Mouse (Mus musculus) MEL (cell line): ENCODE measurements around the gene Fbxo4. TPM values are rescaled to one million over a fixed set of nuclear protein-coding genes. Genes with fewer than 3 reads are reported as not detected.

Experiments
- DNase-seq: peaks from one replicate; pipeline ENCODE4 v3.0.0; 2011; ENCODE audit warnings: low read depth, low spot score
- H3K27ac ChIP-seq: 2 replicates; pipeline ENCODE4 v1.5.1; 2012; ENCODE audit warnings: low read depth, mild to moderate bottlenecking, control low read depth, low read length, moderate library complexity; ENCODE audit not compliant: control insufficient read depth
- H3K27me3 ChIP-seq, 2 experiments: fragments of 150-350 bp in 1 of 2; sonication (generic) in 1 of 2; 2 replicates each; pipeline ENCODE4 v1.6.1; 2012; ENCODE audit warnings: low read length in 2 of 2, mild to moderate bottlenecking in 2 of 2, improper control_type of control experiment in 1 of 2, moderate library complexity in 1 of 2; ENCODE audit not compliant: insufficient read depth in 2 of 2, control insufficient read depth in 1 of 2
- H3K36me3 ChIP-seq, 2 experiments: 2 replicates each; pipeline ENCODE4 v1.6.1; 2012 to 2014; ENCODE audit warnings: low read length in 2 of 2, improper control_type of control experiment in 1 of 2, inconsistent platforms in 1 of 2, mild to moderate bottlenecking in 1 of 2; ENCODE audit not compliant: insufficient read depth in 2 of 2, control insufficient read depth in 1 of 2
- H3K4me1 ChIP-seq, 2 experiments: fragments of 150-350 bp in 1 of 2; sonication (generic) in 1 of 2; 2 replicates each; pipeline ENCODE4 v1.6.1; 2012; ENCODE audit warnings: low read length in 2 of 2, improper control_type of control experiment in 1 of 2, mild to moderate bottlenecking in 1 of 2; ENCODE audit not compliant: insufficient read depth in 2 of 2, control insufficient read depth in 1 of 2
- H3K4me3 ChIP-seq, 2 experiments: fragments of 150-350 bp in 1 of 2; sonication (generic) in 1 of 2; 2 replicates each; pipeline ENCODE4 v1.5.1; 2012; ENCODE audit warnings: low read depth in 2 of 2, low read length in 2 of 2, mild to moderate bottlenecking in 2 of 2, moderate library complexity in 2 of 2, control low read depth in 1 of 2, improper control_type of control experiment in 1 of 2; ENCODE audit not compliant: control insufficient read depth in 1 of 2, insufficient read depth in 1 of 2
- H3K79me2 ChIP-seq: 2 replicates; pipeline ENCODE4 v1.6.1; 2012; ENCODE audit warnings: mild to moderate bottlenecking, low read length, moderate library complexity; ENCODE audit not compliant: control insufficient read depth, poor library complexity, insufficient read depth
- H3K9ac ChIP-seq: 2 replicates; pipeline ENCODE4 v1.6.1; 2012; ENCODE audit warnings: low read depth, mild to moderate bottlenecking, control low read depth, low read length, moderate library complexity; ENCODE audit not compliant: control insufficient read depth, poor library complexity, severe bottlenecking
- H3K9me3 ChIP-seq: fragments of 150-350 bp; sonication (generic); replicated peaks from 2 replicates; pipeline ENCODE4 v1.6.1; 2012; ENCODE audit warnings: mild to moderate bottlenecking, low read length, improper control_type of control experiment, moderate library complexity; ENCODE audit not compliant: insufficient read depth
- CHD2 ChIP-seq: IDR thresholded peaks from 2 replicates; pipeline ENCODE4 v1.6.1; 2011; ENCODE audit warnings: low read length, improper control_type of control experiment
- CTCF ChIP-seq, 3 experiments: IDR thresholded peaks in 2 of 3; conservative IDR thresholded peaks in 1 of 3; 2 replicates each; pipeline ENCODE4 v1.5.1; 2011 to 2012; ENCODE audit warnings: low read length in 3 of 3, low read depth in 2 of 3, mild to moderate bottlenecking in 2 of 3, improper control_type of control experiment in 1 of 3, inconsistent platforms in 1 of 3, mixed read lengths in 1 of 3, moderate library complexity in 1 of 3; ENCODE audit not compliant: control insufficient read depth in 1 of 3, insufficient read depth in 1 of 3, poor library complexity in 1 of 3, severe bottlenecking in 1 of 3
- ELF1 ChIP-seq: IDR thresholded peaks from 2 replicates; pipeline ENCODE4 v1.6.1; 2014; ENCODE audit warnings: low read depth, mild to moderate bottlenecking, inconsistent platforms, low read length, improper control_type of control experiment, moderate library complexity
- EP300 ChIP-seq, 2 experiments: IDR thresholded peaks; 2 replicates each; pipeline ENCODE4 v1.6.1; 2011; ENCODE audit warnings: improper control_type of control experiment in 2 of 2, low read length in 2 of 2, low read depth in 1 of 2, mild to moderate bottlenecking in 1 of 2
- ETS1 ChIP-seq: IDR thresholded peaks from 2 replicates; pipeline ENCODE4 v1.6.1; 2012; ENCODE audit warnings: low read depth, mild to moderate bottlenecking, inconsistent platforms, low read length, improper control_type of control experiment, moderate library complexity
- HCFC1 ChIP-seq: IDR thresholded peaks from 2 replicates; pipeline ENCODE4 v1.6.1; 2012; ENCODE audit warnings: low read depth, mild to moderate bottlenecking, inconsistent platforms, low read length, improper control_type of control experiment, moderate library complexity
- JUND ChIP-seq: IDR thresholded peaks from 2 replicates; pipeline ENCODE4 v1.6.1; 2011; ENCODE audit warnings: low read depth, mild to moderate bottlenecking, improper control_type of control experiment, low read length
- MAZ ChIP-seq: IDR thresholded peaks from 2 replicates; pipeline ENCODE4 v1.6.1; 2012; ENCODE audit warnings: low read depth, mild to moderate bottlenecking, inconsistent platforms, low read length, improper control_type of control experiment
- MEF2A ChIP-seq: IDR thresholded peaks from 2 replicates; pipeline ENCODE4 v1.6.1; 2014; ENCODE audit warnings: low read depth, mild to moderate bottlenecking, inconsistent platforms, low read length, improper control_type of control experiment; ENCODE audit not compliant: poor library complexity, insufficient replicate concordance, severe bottlenecking; ENCODE audit errors: extremely low read depth
- MXI1 ChIP-seq: IDR thresholded peaks from 2 replicates; pipeline ENCODE4 v1.6.1; 2011; ENCODE audit warnings: mild to moderate bottlenecking, low read depth, low read length, improper control_type of control experiment
- NELFE ChIP-seq: IDR thresholded peaks from 2 replicates; pipeline ENCODE4 v1.6.1; 2011; ENCODE audit warnings: low read depth, low read length, improper control_type of control experiment
- NRF1 ChIP-seq: IDR thresholded peaks from 2 replicates; pipeline ENCODE4 v1.6.1; 2014; ENCODE audit warnings: low read depth, mild to moderate bottlenecking, inconsistent platforms, low read length, improper control_type of control experiment, moderate library complexity; ENCODE audit not compliant: poor library complexity, insufficient read depth, severe bottlenecking
- POLR2A ChIP-seq, 2 experiments: IDR thresholded peaks; 2 replicates each; pipeline ENCODE4 v1.6.1; 2011 to 2012; ENCODE audit warnings: low read length in 2 of 2, mild to moderate bottlenecking in 2 of 2, control low read depth in 1 of 2, improper control_type of control experiment in 1 of 2, low read depth in 1 of 2, moderate library complexity in 1 of 2; ENCODE audit not compliant: control insufficient read depth in 1 of 2, insufficient read depth in 1 of 2, poor library complexity in 1 of 2
- POLR2AphosphoS5 ChIP-seq: IDR thresholded peaks from 2 replicates; pipeline ENCODE4 v1.6.1; 2012; ENCODE audit warnings: low read depth, borderline replicate concordance, mild to moderate bottlenecking, inconsistent platforms, low read length, moderate library complexity, mixed read lengths
- RCOR1 ChIP-seq: IDR thresholded peaks from 2 replicates; pipeline ENCODE4 v1.6.1; 2012; ENCODE audit warnings: low read depth, mild to moderate bottlenecking, inconsistent platforms, low read length, improper control_type of control experiment
- SIN3A ChIP-seq: IDR thresholded peaks from 2 replicates; pipeline ENCODE4 v1.6.1; 2012; ENCODE audit warnings: low read length, improper control_type of control experiment, inconsistent platforms
- TCF12 ChIP-seq: IDR thresholded peaks from 2 replicates; pipeline ENCODE4 v1.6.1; 2014; ENCODE audit warnings: low read depth, mild to moderate bottlenecking, inconsistent platforms, low read length, improper control_type of control experiment, moderate library complexity
- UBTF ChIP-seq: IDR thresholded peaks from 2 replicates; pipeline ENCODE4 v1.6.1; 2012; ENCODE audit warnings: low read depth, mild to moderate bottlenecking, inconsistent platforms, low read length, improper control_type of control experiment, moderate library complexity, borderline replicate concordance; ENCODE audit not compliant: insufficient read depth
- USF1 ChIP-seq: IDR thresholded peaks from 2 replicates; pipeline ENCODE4 v1.6.1; 2014; ENCODE audit warnings: low read depth, mild to moderate bottlenecking, inconsistent platforms, low read length, improper control_type of control experiment, moderate library complexity
- ZMIZ1 ChIP-seq: IDR thresholded peaks from 2 replicates; pipeline ENCODE4 v1.6.1; 2012; ENCODE audit warnings: low read depth, mild to moderate bottlenecking, inconsistent platforms, low read length, improper control_type of control experiment, moderate library complexity
- polyA plus RNA-seq, 2 experiments: library from polyadenylated mRNA; stranded (reverse) in 1 of 2; unstranded in 1 of 2; fragments of >175 nt in 1 of 2; fragments of >200 nt in 1 of 2; gene quantifications; 2 replicates each; pipeline versions ENCODE4 v1.2.1 to v1.2.4; 2012; ENCODE audit warnings: low replicate concordance in 2 of 2, low read depth in 1 of 2; ENCODE audit not compliant: insufficient read length in 2 of 2, insufficient read depth in 1 of 2, missing spikeins in 1 of 2
- total RNA-seq: library from RNA; depleted of rRNA; stranded (reverse); fragments of 300-350 nt; gene quantifications from 2 replicates; pipeline ENCODE4 v1.2.3, GENCODE M21; 2012

Fbxo4 gene
- total and polyA plus RNA-seq, 3 experiments = 7.4 to 8.0 TPM; not detected in 1

GRCm38 (mm10) chr15:4027671-4028410, 48.5 kb upstream of the Fbxo4 start:
- peak overlapping the region; percentile 97 for H3K9ac ChIP-seq
- peaks cover 0 to 13% of the 10 kb centered on the region in 2 experiments; a peak in 2 of 4 replicates for H3K4me1 ChIP-seq
- no peak for TF ChIP-seq CTCF (IDR thresholded peaks at IDR 0.05 in 2 of 3, conservative IDR thresholded peaks at IDR 0.05 in 1 of 3; ENCODE audit: control insufficient read depth in 1 of 3, insufficient read depth in 1 of 3, low read depth in 2 of 3, low read length in 3 of 3, poor library complexity in 1 of 3, severe bottlenecking in 1 of 3)
- 0 out of 2 replicates have a peak, but pooled peaks have one; percentile 6 for TF ChIP-seq UBTF
- peak overlapping the region; percentile 58 to 85 for H3K4me3 ChIP-seq
- peaks cover 0 to 4% of the 10 kb centered on the region in 2 experiments; a peak in 2 of 4 replicates for H3K36me3 ChIP-seq
- H3K27me3 ChIP-seq = no peaks in the 10 kb centered on the region
- peaks cover 27% of the 10 kb centered on the region for H3K79me2 ChIP-seq
- no peaks in the 10 kb centered on the region for H3K9me3 ChIP-seq
- peak; percentile 56 for DNase-seq
- peak overlapping the region; percentile 94 for H3K27ac ChIP-seq

- H3K79me2 ChIP-seq = peaks cover 24% of the 10 kb centered on the region
- no peaks in the 10 kb centered on the region for H3K9me3 ChIP-seq
- H3K4me1 ChIP-seq = peaks cover 0 to 13% of the 10 kb centered on the region in 2 experiments; a peak in 2 of 4 replicates
- H3K4me3 ChIP-seq = peak overlapping the region; percentile 58 to 85
- H3K36me3 ChIP-seq = peaks cover 0 to 4% of the 10 kb centered on the region in 2 experiments; a peak in 1 of 4 replicates
- DNase-seq = peak; percentile 92
- TF ChIP-seq USF1 (0 out of 2 replicates have a peak, but pooled peaks have one; percentile 29), MEF2A (no peak), UBTF (peak; percentile 95; the same call in 1 of the 2 replicates), CHD2 (no peak), ETS1 (peak; percentile 78), HCFC1 (peak; percentile 76), MXI1 (peak; percentile 36), POLR2AphosphoS5 (no peak), NRF1 (no peak), ELF1 (peak; percentile 51; the same call in 1 of the 2 replicates), ZMIZ1 (peak; percentile 64; the same call in 1 of the 2 replicates), NELFE (0 out of 2 replicates have a peak, but pooled peaks have one; percentile 33), TCF12 (peak; percentile 25), RCOR1 (0 out of 2 replicates have a peak, but pooled peaks have one; percentile 5), EP300 (IDR thresholded peaks at IDR 0.05; ENCODE audit: low read depth in 1 of 2, low read length in 2 of 2) (peak in 1 of 2 experiments; percentile 51; a peak in 1 of 4 replicates), MAZ (peak; percentile 78), JUND (no peak), SIN3A (peak; percentile 94), POLR2A (IDR thresholded peaks at IDR 0.05; ENCODE audit: control insufficient read depth in 1 of 2, insufficient read depth in 1 of 2, low read depth in 1 of 2, low read length in 2 of 2, poor library complexity in 1 of 2) (peak; percentile 38 to 65; a peak in 2 of 4 replicates)
- no peaks in the 10 kb centered on the region for H3K27me3 ChIP-seq
- peak overlapping the region; percentile 97 for H3K9ac ChIP-seq
- H3K27ac ChIP-seq = peak overlapping the region; percentile 94
Measured at GRCm38 (mm10) chr15:4026831-4027584, 47.6 kb upstream of the Fbxo4 start.
